Mouse (Mus musculus) heart, adult 2 months (tissue): ENCODE results near the gene Cyp2d22. TPM values are rescaled to one million over a fixed set of nuclear protein-coding genes. Genes with fewer than 3 reads are reported as not detected.

Experiments used
- DNase-seq, 2 experiments: peaks; one replicate each; pipeline ENCODE4 v3.0.0; 2021
- H3K27ac ChIP-seq: fragments of 200-600 bp; 2 replicates; pipeline ENCODE4 v1.8.1; 2022
- H3K27me3 ChIP-seq: fragments of 200-500 bp; 2 replicates; pipeline ENCODE4 v1.6.1; 2012; ENCODE audit warnings: mild to moderate bottlenecking, low read length, inconsistent platforms, mixed read lengths; ENCODE audit not compliant: control insufficient read depth, insufficient read depth
- H3K36me3 ChIP-seq: fragments of 200-500 bp; 2 replicates; pipeline ENCODE4 v1.6.1; 2012; ENCODE audit warnings: low read length, inconsistent platforms; ENCODE audit not compliant: control insufficient read depth, insufficient read depth
- H3K4me1 ChIP-seq: fragments of 200-500 bp; 2 replicates; pipeline ENCODE4 v1.6.1; 2011; ENCODE audit warnings: low read length; ENCODE audit not compliant: control insufficient read depth, insufficient read depth
- H3K4me3 ChIP-seq: fragments of 200-600 bp; 2 replicates; pipeline ENCODE4 v1.8.1; 2022
- H3K79me2 ChIP-seq: fragments of 200-500 bp; replicated peaks from 2 replicates; pipeline ENCODE4 v1.6.1; 2012; ENCODE audit warnings: mild to moderate bottlenecking, inconsistent platforms, low read length, moderate library complexity, mixed read lengths; ENCODE audit not compliant: control insufficient read depth, insufficient read depth
- H3K9ac ChIP-seq: fragments of 200-500 bp; 2 replicates; pipeline ENCODE4 v1.6.1; 2012; ENCODE audit warnings: low read depth, mild to moderate bottlenecking, control low read depth, inconsistent platforms, low read length, mixed read lengths
- CTCF ChIP-seq: fragments of 200-600 bp; IDR thresholded peaks from 2 replicates; pipeline ENCODE4 v1.8.1; 2022; ENCODE audit warnings: antibody characterized with exemption, mild to moderate bottlenecking, moderate library complexity
- EP300 ChIP-seq: fragments of 200-500 bp; IDR thresholded peaks from 2 replicates; pipeline ENCODE4 v1.6.1; 2011; ENCODE audit warnings: low read depth, low read length, control low read depth; ENCODE audit not compliant: insufficient read depth
- POLR2A ChIP-seq: fragments of 200-500 bp; IDR thresholded peaks from 2 replicates; pipeline ENCODE4 v1.6.1; 2011; ENCODE audit warnings: mild to moderate bottlenecking, low read depth, low read length, control low read depth; ENCODE audit not compliant: insufficient read depth
- whole genome bisulfite sequencing: fragments of 180-500 bp; shearing (Covaris S2); methylation state at CpG from one replicate; pipeline ENCODE4 v1.1.7; 2018; 5-methylcytosine and 5-hydroxymethylcytosine counted together
- intact Hi-C: fragments of 180-260 bp; cut with DNase I; formaldehyde crosslinking; loops from one replicate; pipeline ENCODE4 v1.15.1; 2025
- long read RNA-seq: library from polyadenylated mRNA; stranded (forward); transcript quantifications from one replicate; pipeline ENCODE4 v2.0.0, GENCODE M21; 2021
- polyA plus RNA-seq: library from polyadenylated mRNA; depleted of rRNA; stranded (reverse); fragments of >200 nt; gene quantifications from 2 replicates; pipeline ENCODE4 v1.2.3, GENCODE M21; 2012; rRNA removed
- total RNA-seq, 2 experiments: library from RNA; stranded (reverse); gene quantifications; 2 replicates each; pipeline ENCODE4 v1.2.3; 2021

Cyp2d22 gene
- total RNA-seq, result 10 to 100 TPM; 25.5 to 27.0 TPM
- polyA plus RNA-seq, result 44.0 and 48.4 TPM in 2 replicates
- long read RNA-seq, partial matches to known transcripts, result 4 of 12 reads
- long read RNA-seq, other reads (novel, unspliced or antisense), result 8 of 12 reads

DNA sequence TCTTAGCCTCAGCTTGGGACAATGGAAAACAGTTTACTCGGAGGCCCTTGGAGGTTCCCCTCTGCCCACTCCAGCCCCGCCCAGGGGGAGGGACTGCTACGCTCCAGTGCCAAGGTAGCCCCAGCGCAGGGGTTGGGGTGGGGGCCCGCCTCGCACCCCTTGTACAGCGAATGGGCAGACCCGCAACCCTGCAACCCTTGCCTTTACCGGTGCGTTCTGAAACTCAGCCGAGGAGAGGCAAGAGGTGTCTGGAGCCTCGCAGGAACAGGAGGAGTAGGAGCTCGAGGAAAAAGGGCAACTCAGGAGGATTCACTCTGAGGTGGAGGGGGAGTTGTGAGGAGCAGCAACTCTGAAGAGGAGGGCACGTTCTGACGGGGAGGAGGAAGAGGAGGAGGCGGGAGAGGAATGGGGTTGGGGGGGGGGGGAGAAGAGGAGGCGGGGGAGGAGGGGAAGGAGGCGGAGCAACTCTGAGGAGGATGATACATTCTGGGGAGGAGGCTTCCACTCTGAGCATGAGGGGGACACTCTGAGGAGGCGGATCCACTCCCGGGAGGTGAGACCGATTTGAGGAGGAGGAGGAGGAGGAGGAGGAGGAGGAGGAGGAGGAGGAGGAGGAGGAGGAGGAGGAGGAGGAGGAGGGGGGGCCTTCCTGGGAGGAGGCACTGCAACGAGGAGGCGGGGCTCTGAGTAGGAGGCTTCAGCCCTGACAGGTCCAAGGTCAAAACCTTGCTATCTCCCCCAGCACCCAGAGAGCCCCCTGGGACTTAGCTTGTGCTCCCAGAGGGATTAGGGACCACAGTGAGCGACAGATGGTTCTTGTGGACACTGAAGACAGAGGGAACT, at the start of gene Cyp2d22:
TSS of gene Cyp2d22 (minus strand) at position 390 of the 843 bp plus-strand sequence.
- TF ChIP-seq POLR2A (peak; percentile 85), CTCF (no peak), EP300 (no peak)
- peak within 1 kb of the TSS; percentile 99 for H3K27ac ChIP-seq
- H3K4me3 ChIP-seq, result peak within 1 kb of the TSS; percentile 60
- peaks cover 3% of the 10 kb centered on the region for H3K36me3 ChIP-seq
- peak within 1 kb of the TSS; percentile 94 for H3K9ac ChIP-seq
- H3K27me3 ChIP-seq, result no peaks in the 10 kb centered on the region
- no peaks in the 10 kb centered on the region for H3K79me2 ChIP-seq
- intact Hi-C loops, result no loop called here
- 6% methylated on average over 19 of the region's 24 CpGs for WGBS
- DNase-seq, result peak; percentile 80 to 82
- peaks cover 20% of the 10 kb centered on the region for H3K4me1 ChIP-seq

DNA sequence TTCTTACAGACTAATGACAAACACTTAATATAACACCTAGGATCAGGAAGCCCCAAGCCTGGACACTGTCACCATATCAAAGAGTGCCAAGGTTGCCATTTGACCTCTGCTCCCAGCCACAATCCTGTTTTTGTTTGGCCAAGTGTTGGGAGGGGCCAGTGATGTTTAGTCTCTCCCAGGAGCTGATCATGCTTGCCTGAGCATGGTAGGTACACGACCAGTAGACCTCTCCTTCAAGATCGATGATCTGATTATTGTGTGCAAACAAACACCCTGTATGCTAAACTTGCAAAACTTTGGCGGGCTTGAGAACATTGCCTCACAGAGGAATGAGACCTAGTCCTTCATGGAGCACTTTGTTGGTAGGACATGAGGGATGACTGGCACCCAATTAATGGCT, 43.4 kb upstream of the Cyp2d22 start:
- no peak overlapping the region for H3K27ac ChIP-seq
- no peak overlapping the region for H3K9ac ChIP-seq
- H3K4me1 ChIP-seq, result no peaks in the 10 kb centered on the region
- intact Hi-C loops, result no loop called here
- WGBS, result 80% methylated on average over 3 of the region's 3 CpGs
- no peaks in the 10 kb centered on the region for H3K36me3 ChIP-seq
- H3K4me3 ChIP-seq, result no peak overlapping the region
- TF ChIP-seq CTCF, result no peak
- no peak for TF ChIP-seq POLR2A
- no peak for TF ChIP-seq EP300
- no peaks in the 10 kb centered on the region for H3K27me3 ChIP-seq
- no peak for DNase-seq
- no peaks in the 10 kb centered on the region for H3K79me2 ChIP-seq

DNA sequence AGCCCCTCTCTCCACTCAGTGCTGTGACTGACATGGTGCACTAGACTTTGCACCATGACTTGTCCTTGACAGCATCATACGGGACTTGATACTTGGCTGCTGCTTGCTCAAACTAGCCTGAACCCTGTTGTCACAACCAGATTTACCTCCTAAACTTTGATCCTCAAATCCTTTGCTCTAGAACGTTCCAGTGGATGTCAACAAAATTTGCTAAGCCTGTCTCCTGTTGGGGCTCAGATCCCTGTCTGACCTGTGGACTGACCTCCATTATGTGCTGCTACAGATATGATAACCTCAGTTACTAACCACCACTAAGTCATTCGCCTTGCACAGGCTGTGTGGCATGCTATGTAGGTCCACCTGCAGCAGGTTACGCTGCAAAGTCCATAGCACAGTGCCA, 42.9 kb upstream of the Cyp2d22 start:
- H3K27ac ChIP-seq, result no peak overlapping the region
- intact Hi-C loops, result no loop called here
- no peak overlapping the region for H3K4me3 ChIP-seq
- H3K27me3 ChIP-seq, result no peaks in the 10 kb centered on the region
- TF ChIP-seq POLR2A (no peak), EP300 (no peak), CTCF (no peak)
- no peaks in the 10 kb centered on the region for H3K79me2 ChIP-seq
- H3K36me3 ChIP-seq, result no peaks in the 10 kb centered on the region
- DNase-seq, result no peak
- no peaks in the 10 kb centered on the region for H3K4me1 ChIP-seq
- no peak overlapping the region for H3K9ac ChIP-seq
- WGBS, result 60% methylated on average over 4 of the region's 4 CpGs

DNA sequence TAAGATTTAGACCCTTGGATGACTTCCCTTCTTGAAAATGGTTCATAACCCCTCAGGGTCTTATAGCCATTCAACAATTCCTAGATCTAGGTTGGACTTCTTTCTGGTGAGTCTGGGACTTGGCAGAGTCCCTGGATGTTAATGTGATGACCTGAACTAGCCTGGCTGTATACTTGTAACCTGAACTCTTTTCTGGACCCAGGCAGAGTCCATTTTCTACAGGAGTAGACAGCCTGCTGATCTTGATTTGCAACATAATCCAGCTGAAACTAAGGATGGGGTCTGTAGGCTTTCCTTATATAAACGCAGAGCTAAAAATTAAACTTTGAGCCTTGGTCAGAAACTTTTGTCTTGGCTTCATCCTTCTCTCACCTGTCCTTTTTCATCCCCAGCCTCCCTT, 38.6 kb upstream of the Cyp2d22 start:
- no peak overlapping the region for H3K27ac ChIP-seq
- WGBS, result 83% methylated on average over 1 of the region's 1 CpGs
- H3K36me3 ChIP-seq, result no peaks in the 10 kb centered on the region
- no peak overlapping the region for H3K4me3 ChIP-seq
- no peaks in the 10 kb centered on the region for H3K27me3 ChIP-seq
- TF ChIP-seq POLR2A, result no peak
- no peak for TF ChIP-seq EP300
- no peak for TF ChIP-seq CTCF
- H3K9ac ChIP-seq, result no peak overlapping the region
- intact Hi-C loops, result no loop called here
- DNase-seq, result no peak
- peaks cover 2% of the 10 kb centered on the region; the same call in 1 of the 2 replicates for H3K4me1 ChIP-seq
- no peaks in the 10 kb centered on the region for H3K79me2 ChIP-seq

DNA sequence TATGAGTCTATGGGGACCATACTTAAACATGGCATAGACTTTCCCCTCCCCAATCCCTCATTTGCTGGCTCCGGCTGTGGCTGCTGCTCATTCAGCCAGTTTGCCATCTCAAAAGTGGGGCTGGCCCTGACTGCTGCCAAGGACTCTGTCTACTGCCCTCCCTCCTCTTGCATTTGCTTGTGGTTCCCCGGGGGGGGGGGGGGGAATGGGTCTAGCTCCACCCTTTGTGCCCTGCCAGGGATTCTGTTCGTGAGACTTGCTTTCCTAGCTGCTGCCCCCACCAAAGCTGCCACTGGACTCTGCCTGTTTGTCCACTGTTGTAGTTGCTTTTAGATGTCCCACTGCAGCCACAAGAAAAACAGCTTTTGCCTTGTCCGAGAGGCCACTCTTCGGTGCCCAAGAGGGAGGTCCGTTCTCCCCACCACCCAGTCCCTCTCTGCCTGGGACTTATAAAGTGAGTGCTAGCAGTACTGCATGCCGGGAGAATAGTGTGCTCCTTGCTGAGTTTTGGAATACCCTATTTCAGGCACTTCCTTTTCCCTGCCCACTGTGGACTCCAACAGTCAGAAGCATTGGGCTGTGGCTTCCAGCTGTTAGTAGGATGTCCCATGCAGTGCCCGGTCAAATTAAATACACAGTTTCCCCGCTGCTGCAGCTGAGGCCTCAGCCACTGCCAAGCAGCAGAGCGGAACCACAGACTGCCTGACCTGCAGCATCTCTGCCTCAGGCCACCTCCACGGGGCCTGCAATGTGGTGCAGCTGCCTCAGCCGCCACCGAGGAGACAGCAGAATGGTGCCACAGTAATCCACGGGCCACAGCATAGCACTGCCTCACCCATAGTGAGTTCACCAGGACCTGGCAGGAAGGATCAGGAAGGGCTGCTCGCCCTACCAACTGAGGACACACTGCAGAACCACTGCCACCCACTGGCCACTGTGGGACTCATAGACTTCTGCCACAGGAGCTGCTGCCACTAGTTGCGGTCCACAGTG, 37.0 kb upstream of the Cyp2d22 start:
- no peaks in the 10 kb centered on the region for H3K27me3 ChIP-seq
- H3K9ac ChIP-seq, result peak overlapping the region; percentile 76
- DNase-seq, result peak; percentile 89
- H3K4me3 ChIP-seq, result peak overlapping the region; percentile 43; the same call in 1 of the 2 replicates
- peak; percentile 98 for TF ChIP-seq CTCF
- TF ChIP-seq EP300, result peak; percentile 97
- peak; percentile 70; the same call in 1 of the 2 replicates for TF ChIP-seq POLR2A
- H3K79me2 ChIP-seq, result no peaks in the 10 kb centered on the region
- WGBS, result 29% methylated on average over 16 of the region's 16 CpGs
- intact Hi-C loops, result loop anchor here (1.0 to 2.0 kb wide), 3 partner anchors 36 to 151 kb away; partner anchors contain the start of gene Ndufa6
- H3K27ac ChIP-seq, result peak overlapping the region; percentile 69
- H3K36me3 ChIP-seq, result no peaks in the 10 kb centered on the region
- peaks cover 2% of the 10 kb centered on the region; the same call in 1 of the 2 replicates for H3K4me1 ChIP-seq
